Mouse (Mus musculus): ENCODE measurements around the gene Wdr81.

Wdr81 gene

GRCm38 (mm10) chr11:75402271-75402690 lies 52.2 kb downstream of the Wdr81 start:
- DNase-seq (ENCODE audit: low read depth in 2 of 2, low spot score in 2 of 2): peak in 1 of 2 experiments; percentile 9

GRCm38 (mm10) chr11:75400099-75400498 lies 54.4 kb downstream of the Wdr81 start:
- no peak for DNase-seq (ENCODE audit: low read depth in 2 of 2, low spot score in 2 of 2)

GRCm38 (mm10) chr11:75399411-75399841 lies 55.1 kb downstream of the Wdr81 start:
- no peak for DNase-seq (ENCODE audit: low read depth in 2 of 2, low spot score in 2 of 2)

- DNase-seq (ENCODE audit: low read depth in 2 of 2, low spot score in 2 of 2): no peak
Observed at GRCm38 (mm10) chr11:75397452-75397851, 57.1 kb downstream of the Wdr81 start.

- DNase-seq (ENCODE audit: low read depth in 2 of 2, low spot score in 2 of 2): no peak
Observed at GRCm38 (mm10) chr11:75395611-75396010, 58.9 kb downstream of the Wdr81 start.
